Mouse (Mus musculus) kidney, embryonic 14.5 days (tissue): ENCODE data around the gene Srgap3. TPM values are rescaled to one million over a fixed set of nuclear protein-coding genes. Genes with fewer than 3 reads are reported as not detected.

Experiments
- ATAC-seq: fragments of 200-750 bp; cut with Nextera tagmentation; 2 replicates; pipeline ENCODE4 v1.8.0; 2017; ENCODE audit warnings: moderate number of reproducible peaks, mild to moderate bottlenecking, moderate TSS enrichment, moderate library complexity; ENCODE audit not compliant: low FRiP score, low TSS enrichment
- H3K27ac ChIP-seq: fragments of 300-500 bp; sonication (generic); 2 replicates; pipeline ENCODE4 v1.5.1; 2014; ENCODE audit warnings: low read depth, mild to moderate bottlenecking, low read length, moderate library complexity, mixed read lengths
- H3K27me3 ChIP-seq: fragments of 300-500 bp; sonication (generic); 2 replicates; pipeline ENCODE4 v1.6.1; 2014; ENCODE audit warnings: mild to moderate bottlenecking, low read length; ENCODE audit not compliant: control insufficient read depth, insufficient read depth
- H3K36me3 ChIP-seq: fragments of 300-500 bp; sonication (generic); 2 replicates; pipeline ENCODE4 v1.6.1; 2014; ENCODE audit warnings: low read length, mixed read lengths; ENCODE audit not compliant: control insufficient read depth, insufficient read depth
- H3K4me1 ChIP-seq: fragments of 300-500 bp; sonication (generic); 2 replicates; pipeline ENCODE4 v1.6.1; 2014; ENCODE audit warnings: low read length, mixed read lengths; ENCODE audit not compliant: control insufficient read depth, insufficient read depth
- H3K4me2 ChIP-seq: fragments of 300-500 bp; sonication (generic); replicated peaks from 2 replicates; pipeline ENCODE4 v1.6.1; 2014; ENCODE audit warnings: low read depth, mild to moderate bottlenecking, low read length
- H3K4me3 ChIP-seq: fragments of 300-500 bp; sonication (generic); 2 replicates; pipeline ENCODE4 v1.5.1; 2014; ENCODE audit warnings: mild to moderate bottlenecking, low read length
- H3K9ac ChIP-seq: fragments of 300-500 bp; sonication (generic); 2 replicates; pipeline ENCODE4 v1.6.1; 2014; ENCODE audit warnings: low read depth, mild to moderate bottlenecking, low read length, moderate library complexity
- H3K9me3 ChIP-seq: fragments of 300-500 bp; sonication (generic); 2 replicates; pipeline ENCODE4 v1.6.1; 2016; ENCODE audit warnings: low read length; ENCODE audit not compliant: control insufficient read depth
- WGBS: fragments of 180-500 bp; shearing (Covaris S2); extraction: QIAGEN DNeasy Blood & Tissue Kit; methylation state at CpG from one replicate; pipeline ENCODE4 v1.1.7; 2014; 5-methylcytosine and 5-hydroxymethylcytosine counted together
- polyA plus RNA-seq: library from polyadenylated mRNA; unstranded; fragments of >200 nt; fragmentation: Nextera tagmentation; extraction: Ambion mirVana; gene quantifications from 2 replicates; pipeline ENCODE4 v1.2.1, GENCODE M21; 2014

The Srgap3 gene
- polyA plus RNA-seq, 1 experiment from 2014 or later: 6.9 TPM

DNA sequence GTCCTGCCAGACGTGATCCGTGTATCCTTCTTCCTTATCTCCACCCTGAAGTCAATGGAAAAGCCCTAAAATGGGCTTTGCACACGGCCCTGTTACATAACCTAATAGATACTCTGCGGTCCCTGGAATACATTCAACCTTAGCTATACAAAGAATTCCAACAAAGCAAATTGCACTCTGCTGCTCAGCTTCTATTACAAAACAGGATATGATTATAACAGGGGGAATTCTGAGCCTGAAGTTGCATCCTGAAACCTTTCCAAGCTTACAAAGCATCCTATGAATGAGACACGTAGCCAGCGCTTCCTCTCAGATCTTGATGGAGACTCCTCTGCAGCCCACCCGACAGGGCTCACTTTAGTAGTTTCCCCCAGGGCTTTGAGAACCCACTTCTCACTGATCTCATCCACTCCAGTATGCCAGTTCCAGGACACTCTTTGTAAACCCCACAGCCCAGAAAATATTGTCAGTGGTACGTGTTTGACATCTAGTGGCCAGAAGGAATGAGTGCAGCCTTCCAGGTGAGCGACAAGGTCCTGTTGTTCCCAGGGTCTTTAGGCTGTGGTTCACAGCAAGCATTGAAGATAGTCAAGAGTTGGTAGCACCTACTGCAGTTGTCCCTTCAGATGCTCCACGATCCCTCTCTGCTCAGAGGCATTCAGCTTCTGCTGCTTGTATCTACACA is 165.5 kb downstream of the Srgap3 start:
- Histone ChIP-seq H3K4me1 (no peaks in the 10 kb centered on the region), H3K27ac (no peak overlapping the region), H3K4me3 (no peak overlapping the region), H3K9ac (no peak overlapping the region), H3K4me2 (no peak overlapping the region), H3K36me3 (no peaks in the 10 kb centered on the region), H3K27me3 (no peaks in the 10 kb centered on the region), H3K9me3 (no peaks in the 10 kb centered on the region)
- no peak for ATAC-seq
- WGBS: 77% methylated on average over 10 of the region's 10 CpGs

GRCm38 (mm10) chr6:112778211-112778610 is 168.9 kb downstream of the Srgap3 start:
- no peak for ATAC-seq
- 92% methylated on average over 3 of the region's 3 CpGs for WGBS
- no peak overlapping the region for H3K4me2 ChIP-seq
- no peaks in the 10 kb centered on the region for H3K9me3 ChIP-seq
- H3K36me3 ChIP-seq: no peaks in the 10 kb centered on the region; the same call in 1 of the 2 replicates
- H3K4me1 ChIP-seq: no peaks in the 10 kb centered on the region
- H3K27ac ChIP-seq: no peak overlapping the region
- no peaks in the 10 kb centered on the region for H3K27me3 ChIP-seq
- H3K9ac ChIP-seq: no peak overlapping the region
- no peak overlapping the region for H3K4me3 ChIP-seq

DNA sequence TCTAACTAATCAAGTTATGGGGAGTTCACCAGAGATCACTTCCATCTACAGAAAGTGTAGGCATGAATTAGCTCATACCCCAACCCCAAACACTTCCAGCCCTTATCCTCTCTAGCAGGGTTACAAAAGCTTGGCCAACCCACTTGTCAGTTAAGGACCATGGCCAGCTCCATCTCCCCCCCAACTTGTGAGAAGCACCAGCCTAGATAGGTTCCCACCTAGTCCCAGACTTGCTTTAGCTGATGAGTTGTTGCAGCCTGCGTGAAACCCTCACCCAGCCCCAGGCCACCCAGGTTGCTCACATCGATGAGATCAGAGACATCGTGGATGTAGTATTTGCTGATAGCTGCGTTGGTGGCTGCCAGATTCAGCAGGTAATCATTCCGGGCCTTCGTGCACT is 170.3 kb downstream of the Srgap3 start:
- Histone ChIP-seq H3K4me3 (no peak overlapping the region), H3K27ac (no peak overlapping the region), H3K9ac (no peak overlapping the region), H3K4me2 (no peak overlapping the region), H3K27me3 (no peaks in the 10 kb centered on the region), H3K36me3 (no peaks in the 10 kb centered on the region; the same call in 1 of the 2 replicates), H3K4me1 (no peaks in the 10 kb centered on the region), H3K9me3 (no peaks in the 10 kb centered on the region)
- WGBS: 93% methylated on average over 6 of the region's 6 CpGs
- no peak for ATAC-seq

- Histone ChIP-seq H3K27ac (no peak overlapping the region), H3K4me3 (no peak overlapping the region), H3K4me1 (no peaks in the 10 kb centered on the region), H3K9me3 (no peaks in the 10 kb centered on the region), H3K4me2 (no peak overlapping the region), H3K27me3 (no peaks in the 10 kb centered on the region), H3K9ac (no peak overlapping the region), H3K36me3 (no peaks in the 10 kb centered on the region; the same call in 1 of the 2 replicates)
- ATAC-seq: no peak
- 91% methylated on average over 7 of the region's 7 CpGs for WGBS
These were observed 173.3 kb downstream of the Srgap3 start for GRCm38 (mm10) chr6:112773754-112774153.

DNA sequence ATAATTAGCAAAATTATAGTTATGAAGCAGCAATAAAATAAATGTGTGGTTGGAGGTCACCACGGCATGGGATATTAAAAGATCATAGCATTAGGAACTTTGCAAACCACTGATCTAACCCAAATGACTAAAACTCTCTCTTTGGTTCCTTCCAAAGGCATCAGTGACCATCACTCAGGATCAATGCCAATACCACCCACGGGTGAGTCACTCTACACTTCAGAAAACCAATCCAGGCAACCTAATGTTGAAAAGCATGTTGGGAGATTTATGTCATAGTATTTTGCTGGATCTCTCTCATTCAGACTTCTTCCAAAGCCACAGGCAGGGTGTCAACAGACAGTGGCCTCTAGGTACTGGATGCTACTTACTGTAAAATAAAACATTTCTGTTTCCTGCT is 176.1 kb downstream of the Srgap3 start:
- 86% methylated on average over 2 of the region's 2 CpGs for WGBS
- no peak overlapping the region for H3K4me2 ChIP-seq

DNA sequence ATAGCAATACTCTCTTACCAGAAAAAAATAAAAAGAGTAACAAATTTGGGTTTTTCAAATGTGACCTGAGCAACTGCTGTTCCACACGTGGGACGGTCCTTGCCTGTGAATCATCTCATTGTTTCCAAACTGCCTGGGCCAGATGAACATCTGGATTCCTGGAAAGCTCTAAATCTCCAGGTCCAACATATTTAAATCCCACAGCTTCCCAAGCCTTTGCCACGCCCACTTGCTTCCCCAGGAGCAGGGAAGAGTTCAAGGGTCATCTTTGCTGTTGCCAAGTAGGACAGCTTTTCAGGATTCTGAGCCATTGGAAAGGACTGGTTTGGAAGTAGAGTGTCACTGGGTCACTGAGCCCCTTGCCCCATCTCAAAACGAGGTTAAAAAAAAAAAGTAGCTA is 188.5 kb downstream of the Srgap3 start:
- Histone ChIP-seq H3K4me1 (no peaks in the 10 kb centered on the region), H3K4me3 (no peak overlapping the region), H3K36me3 (no peaks in the 10 kb centered on the region), H3K4me2 (no peak overlapping the region), H3K9ac (no peak overlapping the region), H3K27ac (no peak overlapping the region), H3K27me3 (no peaks in the 10 kb centered on the region), H3K9me3 (no peaks in the 10 kb centered on the region)
- 51% methylated on average over 4 of the region's 4 CpGs for WGBS
- ATAC-seq: no peak

More for the DNA sequence above, 176.1 kb downstream of the Srgap3 start:
- H3K36me3 ChIP-seq: no peaks in the 10 kb centered on the region; the same call in 1 of the 2 replicates
- H3K4me1 ChIP-seq: no peaks in the 10 kb centered on the region
- H3K9me3 ChIP-seq: no peaks in the 10 kb centered on the region
- H3K4me3 ChIP-seq: no peak overlapping the region
- no peak for ATAC-seq
- no peak overlapping the region for H3K9ac ChIP-seq
- no peak overlapping the region for H3K27ac ChIP-seq
- no peaks in the 10 kb centered on the region for H3K27me3 ChIP-seq

GRCm38 (mm10) chr6:112756866-112757265 is 190.2 kb downstream of the Srgap3 start:
- 63% methylated on average over 4 of the region's 4 CpGs for WGBS
- ATAC-seq: no peak
- Histone ChIP-seq H3K9ac (no peak overlapping the region), H3K4me1 (no peaks in the 10 kb centered on the region), H3K4me3 (no peak overlapping the region), H3K36me3 (no peaks in the 10 kb centered on the region), H3K27ac (no peak overlapping the region), H3K4me2 (no peak overlapping the region), H3K27me3 (no peaks in the 10 kb centered on the region), H3K9me3 (no peaks in the 10 kb centered on the region)

DNA sequence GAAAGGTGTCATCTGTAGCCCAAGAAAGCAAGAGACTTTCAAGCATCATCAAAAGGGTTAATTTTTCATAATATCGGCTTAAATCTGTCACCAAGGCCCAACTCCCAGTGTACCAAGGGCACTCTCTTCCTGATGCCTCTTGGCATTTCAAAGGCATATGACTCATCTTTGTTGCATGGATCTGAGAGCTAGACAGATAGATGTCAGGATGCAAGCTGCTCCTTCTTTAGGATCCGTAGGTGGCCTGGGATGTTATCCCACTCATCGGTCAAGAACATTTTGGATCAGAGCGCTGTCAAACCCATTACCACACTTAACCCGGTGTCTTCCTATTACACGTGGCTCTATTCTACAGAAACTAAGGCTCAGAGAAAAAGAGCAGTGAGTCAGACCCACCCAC is 192.1 kb downstream of the Srgap3 start:
- H3K27me3 ChIP-seq: no peaks in the 10 kb centered on the region
- no peak for ATAC-seq

GRCm38 (mm10) chr6:112752517-112752916 is 194.5 kb downstream of the Srgap3 start:
- 100% methylated on average over 1 of the region's 3 CpGs for WGBS
- H3K27ac ChIP-seq: no peak overlapping the region

More for the DNA sequence above, 192.1 kb downstream of the Srgap3 start:
- H3K4me1 ChIP-seq: no peaks in the 10 kb centered on the region
- no peak overlapping the region for H3K4me2 ChIP-seq
- H3K36me3 ChIP-seq: no peaks in the 10 kb centered on the region
- H3K4me3 ChIP-seq: no peak overlapping the region
- H3K9me3 ChIP-seq: no peaks in the 10 kb centered on the region
- H3K27ac ChIP-seq: no peak overlapping the region
- WGBS: 94% methylated on average over 6 of the region's 6 CpGs
- no peak overlapping the region for H3K9ac ChIP-seq

More at GRCm38 (mm10) chr6:112752517-112752916, 194.5 kb downstream of the Srgap3 start:
- Histone ChIP-seq H3K36me3 (no peaks in the 10 kb centered on the region), H3K9me3 (no peaks in the 10 kb centered on the region), H3K9ac (no peak overlapping the region), H3K4me2 (no peak overlapping the region), H3K4me3 (no peak overlapping the region), H3K4me1 (no peaks in the 10 kb centered on the region), H3K27me3 (no peaks in the 10 kb centered on the region)
- ATAC-seq: no peak
